Mouse (Mus musculus) spleen, adult 2 months (tissue): ENCODE data around the gene Olfr372. TPM values are rescaled to one million over a fixed set of nuclear protein-coding genes. Genes with fewer than 3 reads are reported as not detected.
A peak's percentile ranks its signal among the peaks of the same experiment; 100 is the strongest.
"Not testable (repeated sequence)": the region's sequence is repeated elsewhere in the genome, so short reads cannot be mapped to it uniquely, and the experiment has no call there.

Experiments used
- DNase-seq, 2 experiments: peaks; one replicate each; pipeline versions ENCODE4 v3.0.0 to v3.0.0-alpha.2; 2012 to 2021; ENCODE audit warnings: low spot score in 2 of 2, low read depth in 1 of 2
- H3K27ac ChIP-seq: fragments of 200-500 bp; 2 replicates; pipeline ENCODE4 v1.5.1; 2012; ENCODE audit warnings: low read length, inconsistent platforms; ENCODE audit not compliant: insufficient read depth
- H3K27me3 ChIP-seq: fragments of 200-500 bp; 2 replicates; pipeline ENCODE4 v1.6.1; 2012; ENCODE audit warnings: mild to moderate bottlenecking, moderate library complexity, low read length, inconsistent platforms; ENCODE audit not compliant: control insufficient read depth, insufficient read depth
- H3K36me3 ChIP-seq: fragments of 200-500 bp; 2 replicates; pipeline ENCODE4 v1.6.1; 2012; ENCODE audit warnings: mild to moderate bottlenecking, low read length, inconsistent platforms; ENCODE audit not compliant: control insufficient read depth, insufficient read depth
- H3K4me1 ChIP-seq: fragments of 200-500 bp; 2 replicates; pipeline ENCODE4 v1.6.1; 2011; ENCODE audit warnings: inconsistent platforms; ENCODE audit not compliant: control insufficient read depth, insufficient read depth, insufficient read length
- H3K4me3 ChIP-seq: fragments of 200-500 bp; 2 replicates; pipeline ENCODE4 v1.5.1; 2011; ENCODE audit warnings: mild to moderate bottlenecking, inconsistent platforms; ENCODE audit not compliant: insufficient read depth, insufficient read length; ENCODE audit errors: extremely low read depth
- CTCF ChIP-seq: fragments of 200-500 bp; IDR thresholded peaks from 2 replicates; pipeline ENCODE4 v1.5.1; 2011; ENCODE audit warnings: mild to moderate bottlenecking, inconsistent platforms; ENCODE audit not compliant: insufficient read depth, insufficient read length, insufficient replicate concordance; ENCODE audit errors: extremely low read depth
- POLR2A ChIP-seq: fragments of 200-500 bp; IDR thresholded peaks from 2 replicates; pipeline ENCODE4 v1.6.1; 2011; ENCODE audit warnings: low read depth, low read length, inconsistent platforms
- WGBS: fragments of 180-500 bp; shearing (Covaris S2); methylation state at CpG from one replicate; pipeline ENCODE4 v1.1.7; 2018; 5-methylcytosine and 5-hydroxymethylcytosine counted together
- polyA plus RNA-seq: library from polyadenylated mRNA; depleted of rRNA; stranded (reverse); fragments of >200 nt; gene quantifications from 2 replicates; pipeline ENCODE4 v1.2.3, GENCODE M21; 2012; rRNA removed

Olfr372 gene
- 0.16 TPM in 1 of 2 replicates, not detected in the other for polyA plus RNA-seq

GRCm38 (mm10) chr8:72040918-72041317 is at the start of gene Olfr372:
Olfr372 (plus strand) TSS chr8:72041218.
- H3K4me3 ChIP-seq, H3K27me3 ChIP-seq, H3K27ac ChIP-seq, H3K36me3 ChIP-seq, DNase-seq: not testable (repeated sequence)
- H3K4me1 ChIP-seq, result peaks cover 10% of the 10 kb centered on the region
- 91% methylated on average over 4 of the region's 4 CpGs for WGBS

GRCm38 (mm10) chr8:71999434-71999833 is 41.6 kb upstream of the Olfr372 start:
- TF ChIP-seq POLR2A (no peak), CTCF (no peak)
- WGBS, result 70% methylated on average over 1 of the region's 1 CpGs
- Histone ChIP-seq H3K4me3 (no peak overlapping the region), H3K27ac (no peak overlapping the region), H3K36me3 (peaks cover 6% of the 10 kb centered on the region; the same call in 1 of the 2 replicates), H3K27me3 (no peaks in the 10 kb centered on the region), H3K4me1 (no peaks in the 10 kb centered on the region)
- DNase-seq, result no peak

GRCm38 (mm10) chr8:72000223-72000622 is 40.8 kb upstream of the Olfr372 start:
- no peak for DNase-seq
- Histone ChIP-seq H3K4me3 (no peak overlapping the region), H3K27me3 (no peaks in the 10 kb centered on the region), H3K36me3 (peaks cover 6% of the 10 kb centered on the region; the same call in 1 of the 2 replicates), H3K27ac (no peak overlapping the region), H3K4me1 (no peaks in the 10 kb centered on the region)
- TF ChIP-seq CTCF (no peak), POLR2A (no peak)
- WGBS, result 66% methylated on average over 3 of the region's 3 CpGs

- Histone ChIP-seq H3K4me1 (peaks cover 6% of the 10 kb centered on the region; the same call in 1 of the 2 replicates), H3K27me3 (no peaks in the 10 kb centered on the region)
Observed at GRCm38 (mm10) chr8:72002942-72003341, 38.1 kb upstream of the Olfr372 start.

GRCm38 (mm10) chr8:72005912-72006311 is 35.1 kb upstream of the Olfr372 start:
- DNase-seq, result no peak
- no peak for TF ChIP-seq POLR2A
- TF ChIP-seq CTCF, result no peak
- Histone ChIP-seq H3K4me3 (no peak overlapping the region), H3K4me1 (peaks cover 24% of the 10 kb centered on the region; the same call in 1 of the 2 replicates), H3K27ac (no peak overlapping the region), H3K27me3 (no peaks in the 10 kb centered on the region), H3K36me3 (no peaks in the 10 kb centered on the region)
- WGBS, result 81% methylated on average over 3 of the region's 3 CpGs

More at GRCm38 (mm10) chr8:72002942-72003341, 38.1 kb upstream of the Olfr372 start:
- no peak for DNase-seq
- peaks cover 2% of the 10 kb centered on the region; the same call in 1 of the 2 replicates for H3K36me3 ChIP-seq
- no peak overlapping the region for H3K4me3 ChIP-seq
- H3K27ac ChIP-seq, result no peak overlapping the region
- TF ChIP-seq CTCF (no peak), POLR2A (no peak)

- Histone ChIP-seq H3K36me3 (no peaks in the 10 kb centered on the region), H3K27ac (no peak overlapping the region), H3K4me3 (no peak overlapping the region), H3K4me1 (peaks cover 24% of the 10 kb centered on the region; the same call in 1 of the 2 replicates), H3K27me3 (no peaks in the 10 kb centered on the region)
- no peak for DNase-seq
- WGBS, result 94% methylated on average over 1 of the region's 1 CpGs
- TF ChIP-seq CTCF, result no peak
- TF ChIP-seq POLR2A, result no peak
Observed at GRCm38 (mm10) chr8:72006763-72007162, 34.3 kb upstream of the Olfr372 start.

GRCm38 (mm10) chr8:72008134-72008641 is 32.8 kb upstream of the Olfr372 start:
- Histone ChIP-seq H3K27me3 (no peaks in the 10 kb centered on the region), H3K4me3 (peak overlapping the region; percentile 52; the same call in 1 of the 2 replicates), H3K36me3 (no peaks in the 10 kb centered on the region), H3K27ac (peak overlapping the region; percentile 82), H3K4me1 (peaks cover 24% of the 10 kb centered on the region; the same call in 1 of the 2 replicates)
- DNase-seq, result peak; percentile 43 to 63
- TF ChIP-seq POLR2A (no peak), CTCF (no peak)
- WGBS, result 7% methylated on average over 3 of the region's 3 CpGs
